Mouse (Mus musculus) lung, embryonic 16.5 days (tissue): ENCODE results near the gene Naa35. TPM values are rescaled to one million over a fixed set of nuclear protein-coding genes. Genes with fewer than 3 reads are reported as not detected.

ENCODE experiments used
- ATAC-seq: fragments of 200-750 bp; cut with Nextera tagmentation; 2 replicates; pipeline ENCODE4 v1.8.0; 2017; ENCODE audit warnings: low read depth, mild to moderate bottlenecking, moderate library complexity
- H3K27ac ChIP-seq: fragments of 300-500 bp; sonication (generic); 2 replicates; pipeline ENCODE4 v1.5.1; 2014; ENCODE audit warnings: mild to moderate bottlenecking, control low read depth, low read length
- H3K27me3 ChIP-seq: fragments of 300-500 bp; sonication (generic); 2 replicates; pipeline ENCODE4 v1.6.1; 2014; ENCODE audit warnings: low read depth, low read length, mixed read lengths; ENCODE audit not compliant: control insufficient read depth, insufficient read depth
- H3K36me3 ChIP-seq: fragments of 300-500 bp; sonication (generic); 2 replicates; pipeline ENCODE4 v1.6.1; 2014; ENCODE audit warnings: low read length; ENCODE audit not compliant: control insufficient read depth, insufficient read depth
- H3K4me1 ChIP-seq: fragments of 300-500 bp; sonication (generic); replicated peaks from 2 replicates; pipeline ENCODE4 v1.6.1; 2014; ENCODE audit warnings: low read length, mixed read lengths; ENCODE audit not compliant: control insufficient read depth, insufficient read depth
- H3K4me2 ChIP-seq: fragments of 300-500 bp; sonication (generic); 2 replicates; pipeline ENCODE4 v1.6.1; 2014; ENCODE audit warnings: low read depth, low read length, control low read depth
- H3K4me3 ChIP-seq: fragments of 300-500 bp; sonication (generic); 2 replicates; pipeline ENCODE4 v1.5.1; 2014; ENCODE audit warnings: mild to moderate bottlenecking, low read length, control low read depth
- H3K9ac ChIP-seq: fragments of 300-500 bp; sonication (generic); 2 replicates; pipeline ENCODE4 v1.6.1; 2014; ENCODE audit warnings: low read length, control low read depth
- H3K9me3 ChIP-seq: fragments of 300-500 bp; sonication (generic); 2 replicates; pipeline ENCODE4 v1.6.1; 2016; ENCODE audit warnings: low read length; ENCODE audit not compliant: control insufficient read depth
- WGBS: fragments of 180-500 bp; shearing (Covaris S2); extraction: QIAGEN DNeasy Blood & Tissue Kit; methylation state at CpG from one replicate; pipeline ENCODE4 v1.1.7; 2014; 5-methylcytosine and 5-hydroxymethylcytosine counted together
- polyA plus RNA-seq: library from polyadenylated mRNA; unstranded; fragments of >200 nt; fragmentation: Nextera tagmentation; extraction: Ambion mirVana; gene quantifications from 2 replicates; pipeline ENCODE4 v1.2.1, GENCODE M21; 2015

The Naa35 gene
- polyA plus RNA-seq, 1 experiment from 2014 or later: 96.9 TPM

- ATAC-seq: peak; percentile 57
- no peaks in the 10 kb centered on the region for H3K4me1 ChIP-seq
- no peak overlapping the region for H3K4me3 ChIP-seq
- H3K27ac ChIP-seq: peak overlapping the region; percentile 77
- no peaks in the 10 kb centered on the region for H3K9me3 ChIP-seq
- 57% methylated on average over 10 of the region's 10 CpGs for WGBS
- no peaks in the 10 kb centered on the region for H3K36me3 ChIP-seq
- no peaks in the 10 kb centered on the region for H3K27me3 ChIP-seq
- H3K9ac ChIP-seq: no peak overlapping the region
- no peak overlapping the region for H3K4me2 ChIP-seq
Measured at GRCm38 (mm10) chr13:59564923-59565322, 20.1 kb upstream of the Naa35 start.

GRCm38 (mm10) chr13:59565945-59566520, 19.0 kb upstream of the Naa35 start:
- Histone ChIP-seq H3K9me3 (no peaks in the 10 kb centered on the region), H3K27me3 (no peaks in the 10 kb centered on the region), H3K4me1 (no peaks in the 10 kb centered on the region), H3K4me2 (no peak overlapping the region), H3K36me3 (no peaks in the 10 kb centered on the region), H3K9ac (no peak overlapping the region), H3K4me3 (no peak overlapping the region), H3K27ac (no peak overlapping the region)
- WGBS: 46% methylated on average over 9 of the region's 9 CpGs
- no peak for ATAC-seq

GRCm38 (mm10) chr13:59571107-59571506, 14.0 kb upstream of the Naa35 start:
- H3K4me2 ChIP-seq: no peak overlapping the region
- no peaks in the 10 kb centered on the region for H3K9me3 ChIP-seq
- no peaks in the 10 kb centered on the region for H3K27me3 ChIP-seq
- H3K4me3 ChIP-seq: no peak overlapping the region
- ATAC-seq: no peak
- 74% methylated on average over 6 of the region's 6 CpGs for WGBS
- H3K4me1 ChIP-seq: no peaks in the 10 kb centered on the region
- no peak overlapping the region for H3K9ac ChIP-seq
- no peaks in the 10 kb centered on the region for H3K36me3 ChIP-seq
- H3K27ac ChIP-seq: no peak overlapping the region

- H3K4me3 ChIP-seq: no peak overlapping the region
- H3K27me3 ChIP-seq: no peaks in the 10 kb centered on the region
- no peak overlapping the region for H3K4me2 ChIP-seq
- ATAC-seq: no peak
- H3K27ac ChIP-seq: no peak overlapping the region
- 74% methylated on average over 2 of the region's 2 CpGs for WGBS
- H3K4me1 ChIP-seq: no peaks in the 10 kb centered on the region
- H3K9me3 ChIP-seq: no peaks in the 10 kb centered on the region
- no peak overlapping the region for H3K9ac ChIP-seq
- no peaks in the 10 kb centered on the region for H3K36me3 ChIP-seq
Measured at GRCm38 (mm10) chr13:59572549-59572948, 12.5 kb upstream of the Naa35 start.

- Histone ChIP-seq H3K4me1 (peaks cover 5% of the 10 kb centered on the region), H3K4me2 (no peak overlapping the region), H3K9me3 (no peaks in the 10 kb centered on the region), H3K4me3 (no peak overlapping the region), H3K27me3 (no peaks in the 10 kb centered on the region), H3K36me3 (no peaks in the 10 kb centered on the region), H3K27ac (no peak overlapping the region), H3K9ac (no peak overlapping the region)
- no peak for ATAC-seq
- 93% methylated on average over 4 of the region's 4 CpGs for WGBS
Measured at GRCm38 (mm10) chr13:59580954-59581353, 4.1 kb upstream of the Naa35 start.

GRCm38 (mm10) chr13:59584481-59584880, 578 bp upstream of the Naa35 start:
- peak overlapping the region; percentile 98 for H3K4me2 ChIP-seq
- 5% methylated on average over 9 of the region's 9 CpGs for WGBS

GRCm38 (mm10) chr13:59585648-59586005, 568 bp downstream of the Naa35 start:
- Histone ChIP-seq H3K4me3 (peak overlapping the region; percentile 97), H3K27me3 (no peaks in the 10 kb centered on the region), H3K4me2 (peak overlapping the region; percentile 69), H3K36me3 (no peaks in the 10 kb centered on the region), H3K27ac (peak overlapping the region; percentile 72), H3K4me1 (peaks cover 21% of the 10 kb centered on the region), H3K9me3 (no peaks in the 10 kb centered on the region), H3K9ac (peak overlapping the region; percentile 91)
- ATAC-seq: no peak
- whole genome bisulfite sequencing: 0% methylated on average over 27 of the region's 28 CpGs

More at GRCm38 (mm10) chr13:59584481-59584880, 578 bp upstream of the Naa35 start:
- peak overlapping the region; percentile 97 for H3K4me3 ChIP-seq
- peak; percentile 55 for ATAC-seq
- no peaks in the 10 kb centered on the region for H3K36me3 ChIP-seq
- H3K9me3 ChIP-seq: no peaks in the 10 kb centered on the region
- H3K27me3 ChIP-seq: no peaks in the 10 kb centered on the region
- peak overlapping the region; percentile 79 for H3K9ac ChIP-seq
- H3K4me1 ChIP-seq: peaks cover 21% of the 10 kb centered on the region
- H3K27ac ChIP-seq: peak overlapping the region; percentile 78

- H3K27me3 ChIP-seq: no peaks in the 10 kb centered on the region
- H3K4me3 ChIP-seq: no peak overlapping the region
- no peak for ATAC-seq
- no peak overlapping the region for H3K4me2 ChIP-seq
- no peaks in the 10 kb centered on the region for H3K9me3 ChIP-seq
- peaks cover 3% of the 10 kb centered on the region for H3K36me3 ChIP-seq
- no peak overlapping the region for H3K27ac ChIP-seq
- WGBS: 84% methylated on average over 2 of the region's 2 CpGs
- H3K9ac ChIP-seq: no peak overlapping the region
- H3K4me1 ChIP-seq: peaks cover 21% of the 10 kb centered on the region
Measured at GRCm38 (mm10) chr13:59587201-59587600, 2.1 kb downstream of the Naa35 start.

- H3K27ac ChIP-seq: no peak overlapping the region
- H3K4me2 ChIP-seq: no peak overlapping the region
- no peak for ATAC-seq
- no peak overlapping the region for H3K4me3 ChIP-seq
- peaks cover 18% of the 10 kb centered on the region for H3K4me1 ChIP-seq
- WGBS: 78% methylated on average over 4 of the region's 4 CpGs
- no peak overlapping the region for H3K9ac ChIP-seq
- H3K27me3 ChIP-seq: no peaks in the 10 kb centered on the region
- H3K9me3 ChIP-seq: no peaks in the 10 kb centered on the region
- H3K36me3 ChIP-seq: peaks cover 8% of the 10 kb centered on the region
Measured at GRCm38 (mm10) chr13:59589672-59590071, 4.6 kb downstream of the Naa35 start.

- H3K36me3 ChIP-seq: peaks cover 8% of the 10 kb centered on the region
Measured at GRCm38 (mm10) chr13:59590691-59591090, 5.6 kb downstream of the Naa35 start.

More at GRCm38 (mm10) chr13:59590691-59591090, 5.6 kb downstream of the Naa35 start:
- Histone ChIP-seq H3K4me1 (peaks cover 18% of the 10 kb centered on the region), H3K4me3 (no peak overlapping the region), H3K27me3 (no peaks in the 10 kb centered on the region), H3K4me2 (no peak overlapping the region), H3K9ac (no peak overlapping the region), H3K27ac (no peak overlapping the region), H3K9me3 (no peaks in the 10 kb centered on the region)
- 89% methylated on average over 4 of the region's 4 CpGs for WGBS
- no peak for ATAC-seq
